Mouse (Mus musculus) adipocyte (in vitro differentiated cells): ENCODE measurements around the gene Patj.
A peak's percentile ranks its signal among the peaks of the same experiment; 100 is the strongest.
"Not testable (repeated sequence)": the region's sequence is repeated elsewhere in the genome, so short reads cannot be mapped to it uniquely, and the experiment has no call there.

Experiments
- DNase-seq: peaks from one replicate; pipeline ENCODE4 v3.0.0-alpha.2; 2016; ENCODE audit warnings: low spot score

Patj gene

GRCm38 (mm10) chr4:98577957-98578541 lies 182.5 kb downstream of the Patj start:
- no peak for DNase-seq

DNA sequence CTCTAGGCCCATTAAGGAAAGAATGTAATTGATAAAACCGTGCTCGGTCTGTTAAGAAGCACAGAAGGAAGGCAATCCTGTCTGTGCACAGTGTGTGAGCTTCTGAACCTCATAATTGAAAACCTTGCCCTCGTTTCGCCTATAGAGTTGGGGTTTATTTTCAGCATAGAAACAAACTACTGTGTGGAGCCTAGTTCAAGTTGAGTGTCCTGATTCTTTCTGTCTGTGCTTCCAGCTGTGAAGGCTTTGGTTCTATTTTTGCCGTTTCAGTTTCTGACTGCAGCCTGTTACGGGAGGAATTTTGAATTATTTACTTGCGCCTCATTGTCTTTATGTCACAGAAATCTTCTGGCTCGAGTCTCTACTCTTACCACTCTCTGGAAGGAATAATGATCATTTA lies 185.9 kb downstream of the Patj start:
- DNase-seq, result no peak

- no peak for DNase-seq
Measured at GRCm38 (mm10) chr4:98584023-98584422, 188.4 kb downstream of the Patj start.

DNA sequence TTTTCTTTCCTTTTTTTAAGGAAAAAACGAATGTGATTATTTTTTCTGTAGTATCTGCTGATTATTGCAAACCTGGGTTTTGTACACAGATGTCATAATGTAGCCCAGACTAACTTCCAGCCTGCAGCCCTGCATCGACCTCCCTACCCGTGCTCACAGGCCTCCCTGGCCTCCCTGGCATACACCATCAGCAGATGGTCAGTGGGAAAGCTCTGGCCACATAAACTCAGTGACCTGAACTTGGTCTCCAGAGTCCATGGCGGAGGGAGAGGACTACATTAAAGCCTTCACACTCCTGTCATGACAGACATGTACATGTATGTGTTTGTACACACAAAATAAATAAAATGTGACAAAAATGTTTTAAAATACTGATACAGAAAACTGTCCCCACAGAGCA lies 190.7 kb downstream of the Patj start:
- DNase-seq, result no peak

DNA sequence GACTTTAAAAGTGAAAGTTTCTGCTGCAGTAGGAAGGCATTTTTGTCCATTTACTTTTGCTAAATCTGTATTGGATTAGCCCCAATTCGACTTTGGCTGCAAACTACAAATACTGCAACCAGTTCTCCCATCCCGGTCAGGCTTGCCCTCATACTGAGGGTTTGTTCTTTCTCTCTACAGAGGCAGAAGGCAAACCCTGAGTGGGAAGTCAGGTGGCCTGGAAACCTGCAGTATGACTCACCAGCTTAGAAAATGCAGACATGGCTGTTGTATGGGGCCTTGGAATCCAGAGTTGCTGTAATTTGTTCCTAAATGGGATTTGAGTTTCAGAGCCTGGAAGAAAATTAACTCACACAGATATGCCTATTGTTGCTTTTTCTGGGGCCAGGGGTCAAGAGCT lies 192.1 kb downstream of the Patj start:
- peak; percentile 34 for DNase-seq

DNA sequence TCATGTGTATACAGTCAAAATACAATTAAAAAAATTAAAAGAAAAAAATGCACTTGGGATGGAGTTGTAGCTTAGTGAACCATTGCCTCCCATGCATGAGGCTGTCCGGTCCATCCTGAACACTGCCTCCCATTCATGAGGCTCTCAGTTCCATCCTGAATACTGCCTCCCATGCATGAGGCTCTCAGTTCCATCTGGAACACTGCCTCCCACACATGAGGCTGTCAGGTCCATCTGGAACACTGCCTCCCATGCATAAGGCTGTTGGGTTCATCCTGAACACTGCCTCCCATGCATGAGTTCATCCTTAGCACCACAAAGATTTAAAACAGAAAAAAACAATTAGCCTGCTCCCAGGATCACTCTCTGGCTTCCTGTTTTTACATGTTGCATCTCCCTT lies 198.4 kb downstream of the Patj start:
- DNase-seq, result no peak

DNA sequence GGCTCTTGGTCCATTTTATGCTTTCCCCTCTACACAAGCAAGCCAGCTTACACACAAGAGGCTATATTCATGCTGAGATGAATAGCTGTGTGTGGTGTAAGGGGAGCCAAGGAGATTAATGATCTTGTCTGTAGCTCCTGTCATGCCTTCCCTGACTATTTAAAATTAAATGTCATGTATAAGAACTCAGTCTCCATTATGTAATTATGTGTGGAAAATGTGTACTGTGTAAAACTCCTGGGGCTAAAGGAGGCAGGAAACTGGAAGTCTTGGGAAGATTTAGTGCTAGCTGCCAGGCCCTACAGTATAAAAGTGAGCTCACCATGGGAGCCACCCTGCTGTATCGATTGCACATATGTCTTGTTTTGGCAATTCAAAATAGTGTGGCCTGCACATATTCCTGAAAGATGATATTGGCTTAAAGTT lies 203.0 kb downstream of the Patj start:
- DNase-seq, result no peak

DNA sequence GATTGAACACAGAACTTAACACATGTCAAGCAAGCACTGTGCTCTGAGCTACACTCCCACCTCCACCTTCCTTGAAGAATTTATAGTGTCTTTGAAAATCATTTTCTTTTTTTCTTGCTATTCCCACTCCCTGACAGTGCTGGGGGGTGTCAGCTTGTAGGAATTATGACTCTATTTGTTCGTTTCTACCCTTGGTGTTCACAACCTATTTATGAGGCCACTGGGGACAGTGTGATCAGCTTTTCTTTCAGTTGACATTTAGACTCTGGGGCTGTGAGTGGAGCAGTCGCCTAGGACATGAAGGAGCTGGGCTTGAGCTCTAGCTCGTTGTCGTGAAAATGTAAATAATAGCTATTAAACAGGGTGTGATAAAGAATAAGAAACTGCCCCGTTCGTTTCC lies 203.8 kb downstream of the Patj start:
- DNase-seq, result no peak

DNA sequence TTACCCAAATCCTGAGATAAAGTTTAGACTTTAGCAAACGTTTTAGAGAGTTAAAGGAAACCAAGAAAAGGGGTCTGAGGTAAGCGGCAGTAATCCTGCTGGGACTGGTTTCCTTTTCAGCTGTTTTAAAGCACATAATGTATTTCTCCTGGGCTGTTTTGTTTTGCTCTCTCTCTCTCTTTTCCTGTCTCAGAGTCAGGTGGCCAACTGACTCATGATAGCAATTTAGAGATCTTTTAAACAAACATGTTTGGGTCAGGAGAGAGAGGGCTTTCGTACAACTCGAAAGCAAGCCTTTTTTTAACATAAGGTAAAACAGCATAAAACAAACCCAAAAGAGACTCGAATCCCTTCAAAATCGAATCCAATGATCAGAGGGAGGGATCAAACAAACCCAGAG lies 207.5 kb downstream of the Patj start:
- DNase-seq, result no peak

DNA sequence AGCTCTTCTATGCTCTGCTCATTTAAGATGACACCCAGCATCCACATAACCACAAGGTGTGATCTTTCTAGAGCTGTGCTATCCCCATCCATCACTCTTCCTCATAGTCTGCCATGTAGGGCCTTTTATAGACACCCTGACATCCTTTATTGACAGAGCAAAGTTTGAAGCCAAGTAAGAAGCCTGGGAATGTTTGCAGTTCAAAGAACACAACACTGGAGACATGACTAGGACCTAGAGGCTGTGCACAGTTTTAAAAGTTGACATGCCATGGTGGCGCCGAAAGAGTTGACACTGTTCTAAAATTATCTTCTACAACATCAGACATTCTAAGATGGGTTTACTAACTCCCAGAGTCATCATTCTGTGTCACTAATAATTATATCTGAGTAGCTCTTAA lies 214.9 kb downstream of the Patj start:
- no peak for DNase-seq

GRCm38 (mm10) chr4:98614395-98614794 lies 218.8 kb downstream of the Patj start:
- DNase-seq, result no peak

DNA sequence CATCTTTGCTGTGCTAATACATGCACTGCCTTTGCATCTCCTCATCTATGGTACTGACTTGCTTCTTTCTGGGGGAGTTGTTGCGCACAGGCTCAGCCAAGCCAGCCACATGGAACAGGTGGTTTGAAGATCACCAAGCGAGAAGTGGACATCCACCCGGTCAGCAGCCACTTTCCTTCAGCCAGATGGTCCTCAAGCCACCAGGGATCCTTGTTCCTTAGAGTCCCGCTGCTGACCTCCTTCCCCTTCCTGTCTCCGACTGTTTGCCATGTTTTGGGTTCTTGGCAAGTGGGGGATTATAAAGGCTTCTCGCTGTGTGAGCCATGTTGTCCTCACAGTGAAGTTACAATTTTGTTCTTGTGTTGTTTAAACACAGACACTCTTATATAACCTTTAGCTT lies 223.6 kb downstream of the Patj start:
- DNase-seq, result no peak

GRCm38 (mm10) chr4:98620986-98621784 lies 225.6 kb downstream of the Patj start:
- DNase-seq, result no peak

- peak; percentile 22 for DNase-seq
Measured at GRCm38 (mm10) chr4:98622180-98622579, 226.6 kb downstream of the Patj start.

DNA sequence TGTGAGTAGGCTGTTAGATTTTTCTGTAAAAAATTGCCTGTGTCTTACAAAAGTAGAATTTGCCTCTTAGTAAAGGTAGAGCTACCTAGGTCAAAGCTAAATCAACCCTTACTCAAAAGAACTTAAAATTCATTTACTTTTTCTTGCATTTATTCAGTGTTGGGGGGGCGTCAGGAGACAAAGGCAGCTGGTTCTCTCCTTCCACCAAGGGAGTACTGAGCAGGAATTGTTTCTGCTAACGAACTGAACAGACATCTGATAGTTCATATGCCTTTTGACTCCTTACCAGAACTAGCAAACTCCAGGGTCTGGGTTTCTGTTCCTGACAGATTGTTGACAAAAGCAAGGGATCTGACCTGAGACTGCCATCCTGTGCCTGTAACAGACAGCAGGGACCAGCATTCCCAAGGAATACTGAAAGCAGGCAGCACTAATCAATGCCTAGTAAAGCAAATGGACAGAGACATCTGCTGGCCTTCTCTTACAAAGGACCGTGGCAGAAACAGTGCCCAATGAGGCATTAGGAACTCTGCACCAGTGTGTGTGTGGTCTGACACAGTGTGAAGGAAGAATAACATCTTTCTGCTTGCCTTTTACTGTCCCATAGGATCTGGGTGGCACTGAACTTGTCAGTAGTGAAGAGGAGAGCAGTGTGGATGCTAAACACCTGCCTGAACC lies 227.6 kb downstream of the Patj start:
- DNase-seq, result peak; percentile 65

DNA sequence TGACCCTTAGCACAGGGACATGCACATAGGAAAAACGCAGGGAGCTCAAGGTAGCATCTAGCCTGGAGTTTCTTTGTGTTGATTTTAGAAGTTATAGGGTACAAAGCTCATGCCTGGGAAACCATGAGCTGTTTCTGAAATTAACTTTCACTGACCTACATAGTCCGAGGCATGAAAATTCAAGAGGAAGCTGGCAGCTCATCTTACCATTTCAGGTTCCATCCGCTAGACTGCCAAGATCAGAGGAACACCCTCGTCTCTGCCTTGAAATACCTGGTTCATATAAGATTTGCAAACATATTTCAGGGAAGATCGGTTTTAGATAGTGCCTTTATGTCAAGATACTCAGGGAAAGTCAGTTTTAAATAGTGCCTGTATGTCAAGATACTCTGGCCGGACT lies 232.7 kb downstream of the Patj start:
- DNase-seq, result no peak

GRCm38 (mm10) chr4:98629217-98629616 lies 233.6 kb downstream of the Patj start:
- DNase-seq, result not testable (repeated sequence)

- DNase-seq, result no peak
Measured at GRCm38 (mm10) chr4:98635140-98635837, 239.7 kb downstream of the Patj start.

DNA sequence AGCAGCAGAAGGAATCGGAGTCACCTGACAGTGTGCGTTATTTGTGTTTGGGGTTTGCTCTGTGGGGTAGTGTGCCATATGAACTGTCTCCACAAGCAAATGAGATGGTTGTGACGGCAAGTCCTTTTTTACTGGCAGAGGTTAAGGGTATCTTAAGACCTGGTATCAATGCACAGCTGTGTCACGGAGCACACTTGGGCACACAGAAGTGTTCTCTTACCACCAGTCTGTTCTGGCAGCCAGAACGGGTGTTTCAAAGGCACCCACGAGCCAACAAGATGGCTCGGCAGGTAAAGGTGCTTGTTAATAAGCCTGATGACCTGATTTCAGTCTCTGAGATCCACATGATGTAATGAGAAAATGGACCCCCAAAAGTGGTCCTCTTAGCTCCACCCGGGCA lies 243.1 kb downstream of the Patj start:
- DNase-seq, result no peak

- no peak for DNase-seq
Measured at GRCm38 (mm10) chr4:98653650-98654049, 258.1 kb downstream of the Patj start.

DNA sequence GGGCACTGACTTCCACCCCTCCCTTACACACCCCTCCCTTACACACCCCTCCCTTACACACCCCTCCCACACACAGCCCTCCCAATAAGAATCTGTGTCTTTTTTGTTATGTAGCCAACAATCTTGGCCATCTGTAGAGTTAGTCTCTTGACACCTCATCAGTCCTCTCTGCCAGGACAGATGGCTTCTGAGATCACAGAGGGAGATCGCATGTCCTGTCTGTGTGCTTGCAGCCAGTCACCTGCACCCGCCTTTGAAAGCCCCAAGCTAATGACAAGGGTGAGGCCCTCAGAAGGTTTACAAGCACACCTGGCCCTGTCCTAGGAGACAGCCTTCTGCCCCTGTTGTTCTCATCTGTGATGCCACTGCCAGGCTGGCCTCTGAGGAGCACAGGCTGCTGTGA lies 258.8 kb downstream of the Patj start:
- no peak for DNase-seq

DNA sequence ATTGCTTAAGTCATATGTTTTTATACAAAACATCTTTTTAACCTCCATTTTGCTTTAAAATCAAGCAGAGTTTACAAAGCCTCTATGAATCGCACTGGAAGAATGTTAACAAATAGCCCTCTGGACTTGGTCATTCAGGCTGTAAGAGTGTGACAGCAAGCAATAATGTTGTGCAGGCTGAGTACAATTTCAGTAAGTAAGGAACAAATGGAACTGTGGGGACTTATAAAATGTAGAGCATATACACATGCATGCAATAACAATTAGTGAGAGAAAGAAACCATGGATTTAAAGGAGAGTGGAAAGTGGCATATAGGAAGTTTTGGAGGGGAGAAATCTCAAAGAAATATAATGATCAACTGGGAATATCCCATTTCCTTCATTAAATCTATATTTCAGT lies 261.2 kb downstream of the Patj start:
- DNase-seq, result no peak

DNA sequence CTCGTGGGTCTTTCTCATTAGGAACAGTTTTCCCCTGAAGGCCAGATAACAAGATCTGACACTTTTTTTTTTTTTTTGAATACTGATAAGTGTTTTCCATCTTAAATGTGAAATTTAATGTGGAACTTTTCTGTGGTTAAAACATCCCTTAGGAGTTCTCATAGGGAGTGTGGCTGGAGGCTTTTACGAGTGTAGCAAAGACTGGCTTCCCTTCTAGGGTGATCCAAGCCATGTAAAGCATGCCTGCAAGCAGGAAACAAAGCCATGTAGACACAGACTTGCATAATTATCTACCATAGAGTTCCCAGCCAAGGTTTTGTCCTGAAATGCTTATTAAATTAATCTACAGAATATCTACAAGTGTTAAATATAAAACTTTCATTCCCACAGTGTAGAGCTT lies 263.4 kb downstream of the Patj start:
- no peak for DNase-seq
